Mouse (Mus musculus): Measurements from ENCODE around the gene Rufy3.
A peak's percentile ranks its signal among the peaks of the same experiment; 100 is the strongest.

The Rufy3 gene

DNA sequence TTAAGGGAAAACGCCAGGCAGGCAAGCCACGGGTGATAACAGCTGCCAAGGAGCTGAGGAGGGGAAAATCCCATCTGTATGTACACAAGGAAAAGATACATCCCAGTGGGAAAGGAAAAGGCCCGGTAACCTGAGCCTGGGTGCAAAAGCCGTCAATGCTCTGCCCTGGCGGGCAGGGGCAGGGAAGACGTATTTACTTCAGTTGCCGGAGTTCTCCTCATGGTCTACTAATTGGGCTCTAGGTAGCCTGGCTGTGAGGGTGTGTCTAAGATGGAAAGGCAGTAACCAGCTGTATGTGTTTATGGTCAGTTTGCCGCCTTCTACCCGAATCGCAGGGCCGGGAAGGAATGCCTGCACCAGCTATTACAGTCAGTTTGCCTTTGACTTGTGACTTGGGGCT, 64.3 kb downstream of the Rufy3 start:
- no peak for DNase-seq (ENCODE audit: extremely low spot score)

DNA sequence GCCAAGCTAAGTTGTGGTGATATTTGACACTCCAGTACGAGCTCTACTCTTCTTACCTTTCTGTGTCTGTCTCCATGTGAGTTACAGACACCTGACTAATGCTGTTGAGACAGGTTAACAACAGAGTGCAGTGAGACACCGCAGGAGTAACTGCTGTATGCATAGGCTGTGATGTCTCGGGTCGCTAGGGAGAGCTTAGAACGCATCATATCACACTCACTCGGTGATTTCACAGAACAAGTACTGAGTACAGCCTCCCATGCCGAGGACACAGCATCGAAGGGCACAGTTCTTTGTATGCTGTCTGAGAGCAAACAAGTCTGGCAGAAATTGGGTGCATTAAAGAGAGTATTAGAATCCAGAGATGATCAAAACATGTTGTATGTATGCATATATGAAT, 65.1 kb downstream of the Rufy3 start:
- no peak for DNase-seq (ENCODE audit: extremely low spot score)

DNA sequence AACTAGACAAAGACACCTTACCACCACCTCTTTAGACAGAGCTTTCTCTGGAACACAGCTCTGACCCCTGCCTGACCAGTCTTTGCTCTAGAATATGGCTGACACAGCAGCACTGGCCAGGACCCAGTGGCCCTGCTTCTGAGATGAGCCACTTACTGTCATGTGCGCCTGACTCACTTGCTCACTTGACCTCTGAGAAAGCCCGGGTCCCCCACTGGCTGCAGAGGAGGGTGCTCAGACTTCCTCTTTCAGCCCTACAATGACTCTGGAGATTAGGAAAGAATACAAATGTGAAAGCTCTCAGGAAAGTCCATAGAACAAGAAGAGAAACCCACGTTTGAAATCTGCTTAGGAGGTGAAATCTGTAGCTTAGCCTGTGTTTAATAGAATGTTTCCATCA, 66.0 kb downstream of the Rufy3 start:
- no peak for DNase-seq (ENCODE audit: extremely low spot score)

DNA sequence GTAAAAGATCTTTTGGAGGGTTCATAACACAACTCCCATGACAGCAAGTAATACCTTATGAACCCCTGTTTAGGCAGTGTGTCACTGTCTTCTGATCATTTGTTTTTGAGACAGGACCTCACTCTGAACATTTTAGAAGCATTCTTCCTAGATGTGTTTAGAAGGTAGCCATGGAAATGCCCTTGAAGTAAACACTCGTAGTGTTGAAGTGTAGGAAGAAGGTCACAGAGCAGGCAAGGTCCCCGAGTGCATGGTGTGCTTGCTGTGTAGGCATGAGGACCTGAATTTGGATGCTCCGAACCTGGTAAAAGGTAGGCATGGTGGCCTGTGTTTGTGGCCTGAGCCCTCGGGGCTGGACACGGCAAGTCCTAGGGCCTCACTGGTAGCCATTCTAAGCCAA, 66.7 kb downstream of the Rufy3 start:
- DNase-seq (ENCODE audit: extremely low spot score) = no peak

DNA sequence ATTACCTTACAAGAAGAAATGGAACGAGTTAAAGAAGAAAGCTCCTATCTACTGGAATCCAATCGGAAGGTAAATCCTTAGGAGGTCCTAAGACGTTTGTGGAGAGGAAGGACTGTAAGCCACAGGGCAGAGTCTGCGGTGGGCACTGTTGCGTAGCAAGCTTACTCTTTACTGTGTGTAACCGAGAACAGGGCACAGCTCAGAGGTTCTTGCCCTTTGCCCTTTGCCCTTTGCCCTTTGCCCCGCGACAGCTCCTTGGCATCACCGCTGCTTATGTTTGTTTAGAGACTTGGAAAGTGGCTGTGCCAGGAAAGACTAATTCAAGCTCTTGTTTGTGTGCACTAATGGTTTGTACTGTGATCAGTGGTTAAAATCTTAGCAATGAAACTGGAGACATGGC, 67.6 kb downstream of the Rufy3 start:
- DNase-seq (ENCODE audit: extremely low spot score) = no peak

DNA sequence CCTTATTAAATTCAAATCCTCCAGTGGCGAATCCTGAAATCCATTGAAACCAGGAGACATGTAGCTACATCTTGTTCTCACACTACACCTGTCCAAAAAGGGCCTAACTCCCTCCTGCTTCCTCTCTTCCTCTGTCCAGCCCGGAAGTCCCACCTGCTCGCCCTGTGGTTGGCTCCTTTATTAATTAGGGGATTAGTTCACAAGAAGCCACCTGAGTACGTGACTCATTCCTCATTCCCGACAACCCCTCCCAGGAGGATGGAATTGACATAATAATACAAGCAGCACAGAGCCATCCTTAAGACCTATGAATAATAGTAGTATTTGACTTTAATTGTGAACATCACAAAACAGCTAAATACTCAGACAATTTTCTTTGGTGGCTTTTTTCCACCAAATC, 69.2 kb downstream of the Rufy3 start:
- DNase-seq (ENCODE audit: extremely low spot score) = no peak

DNA sequence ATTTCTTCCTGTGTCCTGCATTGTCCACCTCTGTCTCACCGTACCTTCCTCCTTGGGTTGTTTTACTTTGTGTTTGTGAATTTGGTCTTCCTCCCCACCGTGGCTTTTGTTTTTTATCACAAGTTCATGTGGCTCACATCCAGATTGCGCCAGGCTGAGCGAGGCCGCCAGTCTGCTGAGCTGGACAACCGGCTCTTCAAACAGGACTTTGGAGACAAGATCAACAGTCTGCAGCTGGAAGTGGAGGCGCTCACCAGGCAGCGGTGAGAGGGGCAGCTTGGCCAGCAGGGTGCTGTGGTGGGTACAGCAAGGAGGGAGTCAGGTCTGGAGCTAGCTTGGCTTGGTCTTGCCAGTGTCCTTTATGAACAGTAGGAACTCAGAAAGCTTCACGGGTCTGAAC, 77.9 kb downstream of the Rufy3 start:
- DNase-seq (ENCODE audit: extremely low spot score) = no peak

DNA sequence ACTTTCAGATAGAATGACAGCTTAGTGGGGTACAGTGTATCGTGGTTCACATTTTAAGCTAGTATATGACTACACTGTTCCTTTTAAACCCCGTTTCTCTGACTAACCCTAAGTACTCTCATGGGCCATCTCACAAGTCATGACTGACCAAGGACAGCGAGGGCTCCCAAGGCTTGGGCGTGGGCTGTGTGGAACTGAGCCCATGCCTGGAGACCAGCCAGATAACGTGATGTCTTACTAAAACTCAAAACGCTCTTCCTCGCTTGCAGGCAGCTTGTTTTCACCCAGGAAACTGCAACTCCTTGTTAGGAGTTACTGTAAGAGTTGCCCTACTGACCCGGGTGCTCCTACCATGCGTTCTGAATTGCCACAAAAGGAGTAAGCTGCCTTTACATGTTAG, 78.7 kb downstream of the Rufy3 start:
- no peak for DNase-seq (ENCODE audit: extremely low spot score)

DNA sequence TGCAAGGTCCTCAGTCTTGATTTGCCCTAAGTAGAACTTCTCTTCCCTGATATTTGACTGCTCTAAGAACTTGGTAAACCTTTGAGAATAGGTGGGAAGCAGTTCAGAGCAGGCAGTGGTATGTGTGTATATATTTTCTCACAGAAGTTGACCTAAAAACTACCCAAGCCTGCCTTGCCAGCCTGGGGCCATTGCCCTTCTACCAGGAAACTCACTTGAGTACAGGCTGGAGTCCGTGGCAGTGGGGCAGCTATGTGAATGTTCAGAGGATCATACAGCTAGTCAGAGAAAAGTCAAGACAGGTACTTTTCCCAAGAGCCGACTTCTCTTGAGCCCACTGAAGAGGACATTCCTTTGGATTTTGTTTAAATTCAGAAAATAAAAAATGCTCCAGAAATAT, 80.1 kb downstream of the Rufy3 start:
- DNase-seq (ENCODE audit: extremely low spot score) = no peak

DNA sequence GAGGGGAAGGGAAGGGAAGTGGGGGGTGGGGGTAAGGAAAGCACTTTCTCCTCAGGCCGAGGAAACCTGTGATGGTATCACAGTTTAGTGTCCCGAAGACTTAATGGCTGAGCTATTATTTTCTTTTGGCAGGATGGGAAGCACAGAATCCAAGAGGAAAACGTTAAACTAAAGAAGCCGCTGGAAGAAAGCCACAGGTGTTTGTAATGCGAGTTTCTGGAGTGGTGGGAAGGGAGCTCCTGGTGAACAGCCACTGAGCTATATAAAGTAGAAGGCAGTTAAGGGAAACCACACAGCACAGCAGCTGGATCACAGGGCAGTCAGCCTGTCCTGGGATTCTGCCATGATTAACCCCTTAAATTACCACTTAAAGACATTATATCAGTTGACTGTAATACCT, 80.6 kb downstream of the Rufy3 start:
- DNase-seq (ENCODE audit: extremely low spot score) = no peak

DNA sequence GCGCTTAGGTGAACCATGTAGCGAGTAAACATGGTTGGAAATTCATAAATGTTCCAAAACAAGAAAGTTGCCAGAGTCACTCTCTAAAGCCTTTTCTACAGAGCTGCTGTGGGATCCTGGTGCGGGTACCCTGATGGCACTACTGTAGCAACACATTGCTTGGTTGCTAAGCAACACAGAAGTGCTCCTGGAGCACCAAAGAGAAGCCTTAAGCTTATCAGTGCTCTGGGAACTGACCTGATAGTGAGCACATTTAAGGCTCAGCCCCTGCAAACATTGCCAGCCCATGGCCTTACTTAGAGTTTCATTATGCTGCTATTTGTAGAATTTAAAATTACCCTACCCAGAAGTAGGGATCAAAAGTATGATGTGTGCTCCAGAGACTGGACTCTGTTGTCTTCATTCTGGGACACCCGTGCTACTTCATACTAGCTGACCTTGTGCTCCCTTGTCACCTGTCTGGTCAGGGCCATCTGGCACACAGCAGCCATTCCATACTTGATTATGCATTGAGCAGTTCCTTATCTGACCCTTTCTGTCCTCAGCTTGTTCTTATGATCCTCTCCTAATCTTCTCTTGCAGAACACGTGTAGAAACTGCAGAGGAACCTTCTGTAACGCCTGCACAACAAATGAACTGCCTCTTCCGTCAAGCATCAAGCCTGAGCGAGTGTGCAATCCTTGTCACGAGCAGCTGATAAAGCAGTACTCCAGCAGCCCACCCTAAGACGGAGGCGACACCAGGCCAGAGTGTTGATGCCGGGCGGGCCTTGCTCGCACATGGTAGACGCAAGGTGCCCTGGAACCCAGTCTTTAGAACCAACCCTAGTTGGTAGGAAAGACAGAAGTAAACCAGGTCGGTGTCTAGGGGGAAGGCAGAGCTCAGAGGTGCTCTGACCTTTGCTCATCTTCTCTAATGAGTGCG, 84.7 kb downstream of the Rufy3 start:
- no peak for DNase-seq (ENCODE audit: extremely low spot score)

DNA sequence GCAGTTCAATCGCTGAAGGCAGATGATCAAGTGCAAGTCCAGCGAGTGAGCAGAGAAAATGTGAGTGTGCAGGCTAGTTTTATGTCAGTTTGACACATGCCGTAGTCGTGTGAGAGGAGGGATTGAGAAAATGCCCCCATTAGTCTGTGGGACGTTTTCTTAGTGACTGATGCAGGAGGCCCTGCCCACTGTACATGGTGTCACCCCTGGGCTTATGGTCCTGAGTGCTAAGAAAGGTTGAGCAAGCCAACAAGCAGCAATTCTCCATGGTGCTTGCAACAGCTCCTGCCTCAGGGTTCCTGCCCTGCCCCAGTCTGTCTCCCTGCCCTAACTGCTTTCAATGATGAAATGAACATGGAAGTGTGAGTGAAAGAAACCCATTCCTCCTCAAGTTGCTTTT, 87.7 kb downstream of the Rufy3 start:
- DNase-seq (ENCODE audit: extremely low spot score) = no peak

DNA sequence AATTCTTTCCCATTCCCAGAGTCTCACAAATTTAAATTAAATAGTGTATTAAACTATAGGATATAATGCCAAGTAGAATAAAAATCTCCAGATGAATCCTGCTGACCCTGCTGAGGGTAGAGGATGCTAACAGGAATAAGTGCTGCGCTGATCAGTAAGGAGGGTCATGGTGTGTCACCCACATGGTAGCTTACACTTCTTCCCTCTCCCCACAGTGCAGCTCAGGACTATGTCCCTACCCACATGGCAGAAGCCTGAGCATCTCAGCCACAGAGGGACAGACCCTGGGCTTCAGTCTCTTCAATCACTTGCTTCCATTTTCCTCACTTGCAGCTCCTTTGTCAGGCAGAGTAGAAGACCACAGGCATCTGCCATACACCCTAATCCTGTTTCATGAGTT, 93.0 kb downstream of the Rufy3 start:
- no peak for DNase-seq (ENCODE audit: extremely low spot score)

DNA sequence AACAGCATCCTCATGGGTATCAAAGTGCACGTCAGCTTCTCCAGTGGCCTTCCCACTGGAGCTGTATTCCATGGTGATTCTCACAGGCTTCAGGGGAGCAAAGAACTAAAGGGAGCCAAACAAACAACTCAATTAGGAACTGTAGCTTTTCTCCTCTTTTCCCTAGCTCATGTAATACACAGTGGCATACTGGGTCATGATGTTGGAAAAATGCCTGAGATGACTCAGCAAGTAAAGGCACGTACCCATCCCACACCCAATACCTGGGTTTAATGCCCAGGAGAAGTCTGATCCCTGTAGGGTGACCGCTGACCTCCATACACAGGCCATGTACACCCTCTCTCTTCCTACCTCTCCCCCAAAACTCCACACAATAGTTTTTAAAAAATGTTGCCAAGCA, 98.3 kb downstream of the Rufy3 start:
- DNase-seq (ENCODE audit: extremely low spot score) = no peak

DNA sequence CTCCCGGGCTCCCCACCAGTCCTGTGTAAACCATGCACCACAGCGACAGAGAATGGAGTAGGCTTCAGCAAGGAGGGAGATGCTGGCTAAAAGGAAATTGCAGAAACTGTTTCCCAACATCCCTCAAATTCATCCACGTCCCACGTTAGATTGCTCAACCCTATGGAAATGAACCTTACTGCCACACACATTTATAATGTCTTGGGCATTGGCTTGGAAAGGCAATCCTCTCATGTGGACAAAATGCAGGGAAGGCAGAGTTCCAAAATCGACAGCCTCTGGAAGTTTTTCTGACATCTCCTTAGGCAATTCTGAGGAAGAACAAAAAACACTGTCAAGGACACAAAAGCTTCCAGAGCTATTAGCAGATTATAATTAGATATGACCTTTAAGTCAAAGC, 99.0 kb downstream of the Rufy3 start:
- DNase-seq (ENCODE audit: extremely low spot score) = no peak

DNA sequence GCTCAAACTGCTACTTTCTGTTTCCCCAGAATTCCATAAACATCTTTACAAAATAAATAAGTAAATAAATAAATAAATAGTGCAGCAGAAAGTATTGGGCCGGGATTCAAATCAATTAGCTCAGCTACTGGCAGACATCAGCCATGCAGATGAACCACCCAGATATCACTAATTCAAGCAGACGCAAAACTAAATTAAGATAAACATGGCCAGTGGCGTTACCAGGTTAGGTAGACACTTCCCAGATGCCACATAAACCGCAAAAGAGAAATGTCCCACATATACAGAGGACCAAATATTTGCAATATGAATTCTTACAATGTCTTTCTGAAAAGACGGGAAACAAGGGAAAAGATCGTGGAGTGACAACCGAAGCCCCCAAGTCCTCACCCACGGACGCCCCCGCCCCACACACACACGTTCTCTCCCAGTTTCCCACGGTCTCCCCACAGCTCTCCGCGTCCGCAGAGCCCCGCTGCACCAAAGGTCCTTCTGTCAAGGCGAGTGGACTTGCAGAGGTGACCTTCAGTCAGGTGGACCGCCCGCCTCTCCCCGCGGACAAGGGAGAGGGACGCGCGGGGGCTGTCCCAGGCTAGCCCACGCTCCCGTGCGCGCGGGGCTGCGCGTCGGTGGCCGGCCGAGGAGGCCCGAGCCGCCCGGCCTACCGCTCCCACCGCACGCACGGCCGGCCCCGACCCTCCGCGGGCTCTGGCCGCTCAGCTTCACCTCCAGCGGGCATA, 110.0 kb downstream of the Rufy3 start:
- no peak for DNase-seq (ENCODE audit: extremely low spot score)

DNA sequence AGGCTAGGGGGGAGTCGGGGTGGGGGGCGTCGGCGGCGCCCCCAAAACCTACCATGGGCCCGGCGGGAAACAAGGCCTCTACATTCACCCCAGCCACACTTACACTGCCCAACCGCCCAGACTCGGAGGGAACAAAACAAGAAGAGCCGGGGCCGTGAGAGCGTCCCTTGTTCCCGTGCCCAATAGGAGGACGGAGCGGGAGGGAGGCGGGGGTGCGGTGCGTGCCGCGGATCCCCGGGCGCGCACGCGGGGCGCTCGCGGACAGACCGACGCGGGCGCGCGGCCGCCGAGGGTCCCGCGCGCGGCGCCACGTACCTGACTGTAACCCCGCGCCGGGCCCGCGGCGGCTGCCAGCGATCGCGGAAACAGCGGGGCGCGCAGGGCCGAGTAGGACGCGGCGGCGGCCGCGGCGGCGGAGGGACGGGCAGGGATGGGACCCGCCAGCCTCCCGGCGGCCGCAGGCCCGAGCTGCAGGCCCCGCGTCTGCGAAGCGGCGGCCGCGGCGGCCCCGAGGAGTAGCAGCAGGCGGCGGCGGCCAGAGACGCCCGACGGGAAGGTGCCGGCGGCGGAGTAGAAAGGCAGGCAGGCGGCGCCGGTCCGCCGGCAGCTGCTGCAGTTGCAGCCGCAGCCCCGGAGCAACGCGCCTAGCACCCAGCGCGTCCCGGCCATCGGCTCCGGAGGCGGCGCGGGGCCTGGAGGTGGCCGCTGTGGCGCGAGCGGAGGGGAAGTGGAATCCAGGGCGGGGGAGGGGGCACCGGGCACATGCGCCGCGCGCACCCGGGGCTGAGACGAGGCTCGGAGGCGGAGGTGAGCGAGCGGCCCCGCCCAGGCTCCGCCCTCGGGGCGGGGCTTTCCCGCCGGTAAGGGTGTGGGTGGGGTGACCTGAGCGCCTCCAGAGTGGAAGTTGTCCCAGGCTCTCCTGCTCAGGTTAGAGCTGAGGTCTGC, 110.9 kb downstream of the Rufy3 start, which contains the start of gene Grsf1:
Gene Grsf1, minus strand, starts transcription at position 729 of the 945 bp plus-strand sequence.
- peak; percentile 92 for DNase-seq (ENCODE audit: extremely low spot score)

DNA sequence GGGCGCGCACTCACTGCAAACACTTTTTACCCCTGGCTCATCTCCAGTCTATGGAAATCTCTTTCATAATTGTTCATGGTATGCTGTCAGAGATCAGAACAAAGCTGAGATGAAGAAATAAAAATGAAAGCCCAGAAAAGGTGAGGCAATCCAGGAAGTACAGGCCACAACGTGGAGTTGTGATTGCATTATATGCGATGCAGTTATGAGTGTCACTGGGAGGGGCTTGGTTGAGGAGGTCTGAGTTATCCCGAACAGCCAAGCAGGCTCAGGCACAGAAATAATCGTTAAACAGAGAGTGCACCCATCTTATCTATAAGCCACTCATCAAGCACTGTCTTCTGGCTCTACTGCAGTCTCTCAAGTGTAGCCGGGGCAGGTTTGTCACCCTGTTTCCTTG, 114.1 kb downstream of the Rufy3 start:
- no peak for DNase-seq (ENCODE audit: extremely low spot score)

DNA sequence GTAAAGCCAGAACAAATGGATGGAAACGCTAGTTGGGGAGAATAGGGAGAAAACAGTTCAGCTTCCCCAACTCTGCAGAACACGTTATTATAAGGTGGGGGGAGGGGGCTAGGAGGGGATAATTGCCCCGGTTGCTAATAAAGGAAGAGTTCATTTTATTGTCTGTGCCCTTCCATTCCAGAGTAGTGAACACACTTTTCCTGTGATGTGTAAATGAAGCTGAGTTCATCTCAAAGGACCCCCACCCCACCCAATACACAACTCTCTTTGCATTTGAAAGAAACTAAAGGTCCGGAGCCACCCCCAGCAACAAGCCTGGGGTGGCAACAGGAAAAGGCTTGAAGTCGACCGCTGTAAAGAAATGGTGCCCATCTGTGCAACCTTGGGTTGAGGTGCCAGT, 114.5 kb downstream of the Rufy3 start:
- no peak for DNase-seq (ENCODE audit: extremely low spot score)

DNA sequence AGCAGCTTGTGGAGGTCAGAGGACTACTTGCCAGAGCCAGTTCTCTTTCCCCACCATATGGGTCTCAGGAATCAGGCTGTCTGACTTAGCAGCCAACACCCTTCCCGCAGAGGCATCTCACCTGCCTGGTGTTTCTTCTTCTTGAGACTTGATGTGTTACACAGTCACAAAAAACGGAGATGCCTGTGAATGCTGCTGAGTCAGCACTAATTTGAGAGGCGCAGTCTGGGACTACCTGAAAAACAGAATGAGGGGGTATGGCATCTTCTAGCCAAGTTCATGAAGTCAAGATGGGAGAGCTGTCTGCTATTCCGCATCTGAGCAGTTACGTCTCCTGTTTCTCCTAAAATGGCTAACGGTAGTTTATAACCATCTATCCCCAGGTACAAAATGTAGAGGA, 115.7 kb downstream of the Rufy3 start:
- DNase-seq (ENCODE audit: extremely low spot score) = no peak

DNA sequence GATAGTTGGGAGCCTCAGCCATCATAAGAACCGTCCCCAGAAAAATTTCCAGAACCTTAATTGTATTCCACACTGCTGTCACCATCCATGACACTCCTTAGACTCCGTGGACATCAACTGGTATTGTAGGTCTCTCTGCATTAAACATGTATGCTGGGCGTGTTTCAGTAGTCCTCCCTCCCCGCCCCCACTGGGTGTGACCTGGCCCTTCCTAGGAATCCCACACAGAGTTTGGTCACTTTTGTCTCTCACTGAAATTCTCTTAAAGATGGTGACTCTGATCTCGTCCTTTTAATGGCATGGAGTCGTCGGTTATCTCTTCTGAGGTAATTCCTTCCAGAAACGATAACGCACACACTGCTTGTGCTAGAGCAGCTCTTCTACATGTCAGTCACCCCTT, 118.9 kb downstream of the Rufy3 start:
- DNase-seq (ENCODE audit: extremely low spot score) = no peak

DNA sequence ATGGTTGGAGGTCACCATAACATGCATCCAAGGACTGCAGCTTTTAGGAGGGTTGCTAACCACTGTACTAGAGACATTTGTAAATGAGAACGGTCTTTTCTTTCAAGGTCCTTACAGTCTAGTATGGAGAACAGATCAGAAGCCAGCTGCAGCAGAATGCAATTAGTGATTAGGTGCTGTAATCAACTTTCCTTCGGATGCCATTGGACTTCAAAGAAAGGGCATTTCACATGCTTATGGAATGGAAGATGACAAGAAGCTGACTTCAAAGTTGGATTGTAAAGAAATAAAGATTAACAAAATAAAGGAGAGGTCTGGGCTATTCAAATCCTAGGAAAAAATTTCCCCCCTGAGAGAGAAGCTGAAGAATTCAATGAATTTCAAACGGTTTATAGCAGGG, 119.4 kb downstream of the Rufy3 start:
- DNase-seq (ENCODE audit: extremely low spot score) = no peak
